Mouse (Mus musculus) regulatory T cell (primary cell): ENCODE data around the gene Ascl2.

Source experiments
- in situ Hi-C: fragments of 300-600 bp; cut with MboI, MseI; formaldehyde crosslinking; loops from one replicate; pipeline ENCODE4 v1.15.1; 2025; ENCODE audit warnings: high pct_unique_total_duplicates

Gene Ascl2

DNA sequence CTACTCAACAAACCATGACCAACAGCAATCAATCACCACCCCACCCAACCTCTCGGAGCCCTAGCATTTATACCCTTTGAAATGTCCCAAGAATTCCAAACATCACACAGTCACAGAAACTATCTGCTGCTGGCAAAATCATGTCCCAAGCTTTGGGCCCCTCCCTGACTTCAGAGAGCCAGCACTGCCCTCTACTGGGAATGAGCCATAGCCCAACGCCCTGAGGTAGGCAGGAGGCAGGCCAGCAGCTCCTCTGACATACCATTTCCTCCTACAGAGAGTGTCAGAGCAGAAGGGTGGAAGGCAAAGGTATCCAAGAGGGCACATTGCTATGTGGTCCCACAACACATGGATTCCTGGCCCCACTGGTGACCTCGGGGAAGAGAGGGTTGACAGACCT lies 33.6 kb upstream of the Ascl2 start:
- in situ Hi-C loops: loop anchor here (5.0 kb wide), 1 partner anchor 465 kb away; no protein-coding TSS in a partner anchor

DNA sequence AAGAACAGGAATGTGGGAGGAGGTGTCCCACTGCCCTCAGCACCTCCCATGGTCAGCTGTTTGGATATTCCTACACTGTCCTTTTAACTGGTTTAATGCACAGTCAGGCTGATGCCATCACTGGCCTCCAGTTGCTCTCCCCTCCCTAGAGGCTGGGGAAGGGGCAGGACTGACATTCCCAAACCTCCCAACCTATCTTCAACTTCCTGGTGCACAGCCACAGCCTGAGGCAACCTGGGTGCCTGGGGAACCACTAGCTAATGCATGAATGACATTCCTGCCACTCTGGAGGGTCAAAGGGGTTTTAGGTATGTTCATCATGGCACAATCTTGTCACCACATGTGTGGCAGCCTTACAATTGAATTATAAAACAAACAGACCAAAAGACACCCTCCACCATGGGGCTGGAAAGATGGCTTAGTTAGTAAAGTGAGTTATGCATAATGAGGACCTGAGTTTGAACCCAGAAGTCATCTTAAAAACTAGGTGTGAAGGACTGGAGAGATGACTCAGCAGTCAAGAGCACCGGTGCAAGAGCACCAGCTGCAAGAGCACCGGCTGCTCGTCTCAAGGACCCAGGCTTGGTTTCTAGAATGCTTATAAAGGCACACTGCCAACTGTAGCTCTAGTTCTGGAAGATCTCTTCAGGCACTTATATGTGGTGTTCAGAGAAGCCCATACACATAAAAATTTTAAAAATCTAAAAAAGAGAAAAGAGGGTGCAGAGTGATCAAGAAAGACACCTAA lies 28.5 kb upstream of the Ascl2 start:
- in situ Hi-C loops: no loop called here

- in situ Hi-C loops: no loop called here
Measured at GRCm38 (mm10) chr7:142996998-142997397, 27.9 kb upstream of the Ascl2 start.

DNA sequence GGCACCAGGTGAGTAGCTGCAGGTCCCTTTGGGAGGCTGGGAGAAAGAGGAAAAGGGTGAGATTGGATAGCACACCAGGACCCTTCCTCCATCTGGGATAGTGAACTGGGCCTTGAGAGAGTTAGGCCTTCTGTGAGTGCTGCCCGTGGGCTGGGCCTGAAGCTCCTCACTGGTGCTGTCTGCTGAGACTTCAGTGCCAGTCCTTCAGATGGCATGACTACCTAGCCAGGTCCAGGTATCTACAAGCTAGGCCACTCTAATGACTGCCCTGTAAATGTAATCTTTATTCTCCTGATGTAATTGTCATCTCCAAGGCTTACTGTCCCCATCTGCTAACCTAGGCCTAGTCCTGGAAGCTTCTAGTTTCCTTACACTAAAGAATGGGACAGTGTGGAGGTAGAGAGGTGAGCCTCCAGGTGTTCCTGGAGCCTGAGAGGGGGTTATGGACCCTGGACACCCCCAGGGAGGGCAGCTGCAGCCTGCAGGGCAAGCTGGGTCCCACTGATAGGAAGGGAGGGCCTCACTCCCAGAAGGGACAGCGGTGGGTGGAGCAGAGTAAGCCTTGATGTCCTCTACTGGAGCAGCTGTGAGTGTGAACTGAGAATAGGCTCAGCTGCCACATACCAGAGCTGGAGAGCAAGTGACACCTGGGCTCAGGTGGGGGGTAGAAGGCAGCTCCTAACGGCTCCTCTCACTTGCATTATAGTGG lies 26.7 kb upstream of the Ascl2 start:
- in situ Hi-C loops: no loop called here

GRCm38 (mm10) chr7:142995004-142995403 lies 25.9 kb upstream of the Ascl2 start:
- in situ Hi-C loops: no loop called here

- in situ Hi-C loops: no loop called here
Measured at GRCm38 (mm10) chr7:142987718-142988117, 18.7 kb upstream of the Ascl2 start.

DNA sequence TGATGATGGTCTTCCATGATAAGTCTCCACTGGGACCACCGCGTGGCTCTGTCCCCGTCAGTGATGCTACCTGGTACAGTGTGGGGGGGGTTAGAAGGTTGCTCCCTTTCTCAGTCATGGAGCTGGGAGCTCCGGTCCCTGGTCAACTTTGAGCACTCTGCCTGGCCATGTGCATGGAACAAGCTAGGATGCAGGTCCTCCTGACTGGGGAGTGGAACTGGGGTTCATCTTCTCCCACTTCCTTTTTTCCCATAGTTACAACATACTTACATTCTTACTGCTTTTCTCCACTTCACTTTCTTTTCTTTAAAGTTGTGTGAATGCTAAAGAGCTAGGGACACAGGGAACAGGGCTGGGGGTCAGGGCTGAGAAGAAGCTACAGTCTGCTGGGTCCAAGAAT lies 16.1 kb upstream of the Ascl2 start:
- in situ Hi-C loops: no loop called here

DNA sequence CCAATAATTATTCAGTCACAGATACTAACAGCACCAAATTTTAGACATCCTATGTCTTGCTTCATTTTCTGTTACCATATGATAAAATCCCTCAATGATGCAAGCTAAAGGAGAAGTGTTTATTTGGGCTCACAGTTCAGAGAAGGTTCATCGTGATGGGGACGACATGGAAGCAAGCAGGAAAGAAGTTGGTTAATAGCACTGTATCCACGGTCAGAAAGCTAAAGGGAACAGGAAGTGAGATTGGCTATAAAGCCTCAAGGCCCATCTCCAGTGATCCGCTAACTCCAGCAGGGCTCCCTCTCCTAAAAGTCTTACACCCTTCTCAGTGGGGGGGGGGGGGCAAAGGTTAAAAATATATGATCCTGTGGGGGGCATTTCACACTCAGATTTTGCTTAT lies 12.8 kb upstream of the Ascl2 start:
- in situ Hi-C loops: no loop called here

GRCm38 (mm10) chr7:142967884-142968808 lies 918 bp downstream of the Ascl2 start:
- in situ Hi-C loops: no loop called here

DNA sequence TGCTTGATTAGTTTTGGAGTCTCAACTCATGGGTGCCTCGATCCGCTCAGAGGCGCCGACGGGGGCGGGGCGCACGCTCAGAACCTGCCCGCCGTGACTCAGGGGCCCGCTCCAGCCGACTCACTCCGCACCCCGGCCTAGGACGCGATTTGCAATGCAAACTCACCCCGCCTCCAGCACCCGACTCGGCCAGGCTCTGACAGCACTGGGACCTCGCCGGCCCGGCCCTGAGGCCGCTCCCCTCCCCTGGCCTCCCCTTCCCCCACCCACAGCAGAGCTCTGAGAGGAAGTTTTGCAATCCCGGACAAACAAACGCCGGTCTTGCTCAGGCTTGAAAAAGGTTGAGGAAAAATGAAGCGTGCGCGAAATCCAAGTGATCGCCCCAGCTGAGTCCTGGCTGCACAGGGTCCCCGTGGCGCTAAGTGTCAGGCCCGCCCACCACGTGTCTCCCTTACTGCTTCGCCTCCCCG lies 1.6 kb downstream of the Ascl2 start:
- in situ Hi-C loops: no loop called here

GRCm38 (mm10) chr7:142959752-142960151 lies 9.3 kb downstream of the Ascl2 start:
- in situ Hi-C loops: no loop called here

- in situ Hi-C loops: no loop called here
Measured at GRCm38 (mm10) chr7:142958817-142959216, 10.2 kb downstream of the Ascl2 start.

DNA sequence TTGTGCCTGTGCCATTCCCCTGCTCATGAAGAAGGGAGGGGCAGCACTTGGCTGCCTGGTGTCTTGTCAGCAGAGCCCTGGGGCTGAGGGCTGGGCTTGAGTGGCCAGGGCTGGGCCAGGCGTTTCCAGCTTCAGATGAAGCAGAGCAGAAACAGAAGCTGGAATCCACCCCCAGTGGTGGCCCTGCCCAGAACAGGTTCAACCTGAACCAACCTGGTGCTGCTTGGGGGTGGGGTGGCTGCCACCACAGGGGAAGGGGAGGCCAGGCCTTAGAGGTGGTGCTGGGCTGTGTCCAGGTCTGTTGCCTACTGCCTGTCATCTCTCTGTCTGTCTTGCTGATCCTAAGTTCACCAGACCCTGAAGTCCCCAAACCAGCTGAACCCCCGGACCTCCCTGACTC lies 13.0 kb downstream of the Ascl2 start:
- in situ Hi-C loops: no loop called here

GRCm38 (mm10) chr7:142949568-142949967 lies 19.5 kb downstream of the Ascl2 start:
- in situ Hi-C loops: loop anchor here (25.0 kb wide), 1 partner anchor 1162 kb away; the partner anchor contains the start of gene Muc5ac

GRCm38 (mm10) chr7:142937631-142938030 lies 31.4 kb downstream of the Ascl2 start:
- in situ Hi-C loops: loop anchor here (25.0 kb wide), 1 partner anchor 1150 kb away; the partner anchor contains the start of gene Muc5ac

DNA sequence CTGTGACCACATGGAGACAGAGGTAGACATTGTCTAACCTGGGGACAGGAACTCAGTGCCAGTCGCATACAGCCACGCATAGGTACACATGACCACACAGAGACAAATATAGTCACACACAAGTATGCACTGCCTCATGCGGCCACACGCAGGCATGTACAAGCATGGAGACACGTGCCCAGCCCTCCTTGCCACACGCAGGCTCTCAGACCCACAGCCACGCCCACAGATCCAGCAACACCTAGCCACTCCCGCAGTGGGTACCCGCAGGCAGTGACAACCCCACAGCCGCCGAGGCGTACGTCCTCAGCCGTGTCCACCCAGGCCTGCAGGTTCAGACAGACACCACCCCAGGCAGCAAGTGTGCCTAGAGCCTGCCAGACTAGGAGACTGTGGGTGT lies 33.4 kb downstream of the Ascl2 start:
- in situ Hi-C loops: loop anchor here (25.0 kb wide), 1 partner anchor 1148 kb away; the partner anchor contains the start of gene Muc5ac

DNA sequence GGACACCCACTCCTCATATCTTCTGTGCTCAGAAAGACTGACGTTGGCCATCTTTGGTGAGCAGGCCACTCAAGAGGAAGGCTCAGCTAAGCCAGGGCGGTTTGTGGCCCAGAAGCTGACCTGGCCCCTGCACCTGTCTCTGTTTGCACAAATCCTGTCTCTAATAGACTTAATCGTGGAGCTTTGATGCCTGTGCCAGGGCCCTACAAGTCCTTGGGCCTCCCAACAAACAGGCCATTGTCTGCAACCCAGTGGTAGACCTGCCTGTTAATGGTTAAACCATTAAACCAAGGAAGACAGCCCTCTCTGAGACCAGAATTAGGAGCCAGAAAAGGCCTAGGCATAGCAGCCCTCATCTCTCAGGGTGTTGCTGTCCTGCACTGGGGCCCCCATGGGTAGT lies 36.6 kb downstream of the Ascl2 start:
- in situ Hi-C loops: loop anchor here (5.0 to 25.0 kb wide), 2 partner anchors 45 to 1145 kb away; partner anchors contain the start of gene Muc5ac

DNA sequence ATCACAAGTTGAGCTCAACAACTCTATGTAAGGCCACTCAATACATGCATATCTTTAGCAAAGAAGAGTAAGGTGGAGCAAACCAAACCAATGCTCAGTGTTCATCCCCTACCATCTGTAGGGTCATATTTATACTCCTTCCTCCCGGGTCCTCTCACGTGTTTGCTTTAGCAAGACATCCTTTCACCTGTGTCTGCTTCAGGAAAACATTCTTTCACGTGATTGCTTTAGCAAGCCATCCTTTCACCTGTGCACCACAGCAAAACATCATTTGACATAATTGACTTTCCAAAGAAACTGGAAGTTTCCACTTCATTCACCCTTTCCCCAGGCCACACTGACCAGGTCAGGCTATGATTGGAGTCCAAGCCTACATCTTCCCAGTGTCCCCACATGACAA lies 38.0 kb downstream of the Ascl2 start, which contains the start of gene Th:
Th (minus strand) TSS at position 101 of the 400 bp plus-strand sequence.
- in situ Hi-C loops: loop anchor here (5.0 to 25.0 kb wide), 2 partner anchors 44 to 1144 kb away; partner anchors contain the start of gene Muc5ac

GRCm38 (mm10) chr7:142929516-142929915 lies 39.5 kb downstream of the Ascl2 start:
- in situ Hi-C loops: loop anchor here (10.0 to 25.0 kb wide), 2 partner anchors 495 to 1142 kb away; partner anchors contain the start of gene Muc5ac

GRCm38 (mm10) chr7:142927293-142927692 lies 41.8 kb downstream of the Ascl2 start:
- in situ Hi-C loops: loop anchor here (10.0 to 25.0 kb wide), 2 partner anchors 498 to 1140 kb away; partner anchors contain the start of gene Muc5ac
